Mouse (Mus musculus) heart, embryonic 13.5 days (tissue): ENCODE data around the gene Slc4a7. TPM values are rescaled to one million over a fixed set of nuclear protein-coding genes. Genes with fewer than 3 reads are reported as not detected.
"Not testable (repeated sequence)": the region's sequence is repeated elsewhere in the genome, so short reads cannot be mapped to it uniquely, and the experiment has no call there.

Experiments
- ATAC-seq: fragments of 200-750 bp; cut with Nextera tagmentation; 2 replicates; pipeline ENCODE4 v1.8.0; 2017; ENCODE audit warnings: moderate TSS enrichment; ENCODE audit not compliant: insufficient number of reproducible peaks, low FRiP score, low TSS enrichment; ENCODE audit errors: extremely low read depth
- H3K27ac ChIP-seq: fragments of 300-500 bp; sonication (generic); replicated peaks from 2 replicates; pipeline ENCODE4 v1.5.1; 2015; ENCODE audit warnings: moderate library complexity, mild to moderate bottlenecking, inconsistent platforms
- H3K27me3 ChIP-seq: fragments of 300-500 bp; sonication (generic); replicated peaks from 2 replicates; pipeline ENCODE4 v1.6.1; 2015; ENCODE audit warnings: mild to moderate bottlenecking, inconsistent platforms
- H3K36me3 ChIP-seq: fragments of 300-500 bp; sonication (generic); 2 replicates; pipeline ENCODE4 v1.6.1; 2015; ENCODE audit warnings: mild to moderate bottlenecking, inconsistent platforms
- H3K4me1 ChIP-seq: fragments of 300-500 bp; sonication (generic); 2 replicates; pipeline ENCODE4 v1.6.1; 2015; ENCODE audit warnings: inconsistent platforms
- H3K4me2 ChIP-seq: fragments of 300-500 bp; sonication (generic); 2 replicates; pipeline ENCODE4 v1.6.1; 2015; ENCODE audit warnings: inconsistent platforms, mild to moderate bottlenecking, moderate library complexity
- H3K4me3 ChIP-seq: fragments of 300-500 bp; sonication (generic); 2 replicates; pipeline ENCODE4 v1.5.1; 2015; ENCODE audit warnings: moderate library complexity, mild to moderate bottlenecking, inconsistent platforms
- H3K9ac ChIP-seq: fragments of 300-500 bp; sonication (generic); 2 replicates; pipeline ENCODE4 v1.6.1; 2015; ENCODE audit warnings: inconsistent platforms, mild to moderate bottlenecking, moderate library complexity
- H3K9me3 ChIP-seq: fragments of 300-500 bp; sonication (generic); 2 replicates; pipeline ENCODE4 v1.6.1; 2016; ENCODE audit warnings: inconsistent platforms
- WGBS: fragments of 180-500 bp; shearing (Covaris S2); methylation state at CpG from one replicate; pipeline ENCODE4 v1.1.7; 2015; ENCODE audit warnings: mixed read lengths; 5-methylcytosine and 5-hydroxymethylcytosine counted together
- polyA plus RNA-seq: library from polyadenylated mRNA; unstranded; fragments of >200 nt; fragmentation: Nextera tagmentation; extraction: Ambion mirVana; gene quantifications from 2 replicates; pipeline ENCODE4 v1.2.1, GENCODE M21; 2015

Gene Slc4a7
- polyA plus RNA-seq, 1 experiment from 2014 or later, result 12.5 TPM

- Histone ChIP-seq H3K27me3 (no peaks in the 10 kb centered on the region), H3K4me2 (no peak overlapping the region), H3K4me1 (no peaks in the 10 kb centered on the region), H3K9me3 (no peaks in the 10 kb centered on the region), H3K27ac (no peak overlapping the region), H3K36me3 (peaks cover 17% of the 10 kb centered on the region), H3K9ac (no peak overlapping the region), H3K4me3 (no peak overlapping the region)
- 88% methylated on average over 3 of the region's 3 CpGs for WGBS
- no peak for ATAC-seq
These were observed 98.7 kb downstream of the Slc4a7 start for GRCm38 (mm10) chr14:14800810-14801209.

- not testable (repeated sequence) for H3K27ac ChIP-seq, ATAC-seq, H3K4me1 ChIP-seq, H3K27me3 ChIP-seq, H3K4me2 ChIP-seq, H3K9ac ChIP-seq, H3K4me3 ChIP-seq, H3K9me3 ChIP-seq
- H3K36me3 ChIP-seq, result peaks cover 12% of the 10 kb centered on the region
- 56% methylated on average over 2 of the region's 2 CpGs for WGBS
These were observed 101.0 kb downstream of the Slc4a7 start, which contains the start of gene Nek10 for GRCm38 (mm10) chr14:14803115-14803514. TSS of gene Nek10 (plus strand) at chr14:14803415.

DNA sequence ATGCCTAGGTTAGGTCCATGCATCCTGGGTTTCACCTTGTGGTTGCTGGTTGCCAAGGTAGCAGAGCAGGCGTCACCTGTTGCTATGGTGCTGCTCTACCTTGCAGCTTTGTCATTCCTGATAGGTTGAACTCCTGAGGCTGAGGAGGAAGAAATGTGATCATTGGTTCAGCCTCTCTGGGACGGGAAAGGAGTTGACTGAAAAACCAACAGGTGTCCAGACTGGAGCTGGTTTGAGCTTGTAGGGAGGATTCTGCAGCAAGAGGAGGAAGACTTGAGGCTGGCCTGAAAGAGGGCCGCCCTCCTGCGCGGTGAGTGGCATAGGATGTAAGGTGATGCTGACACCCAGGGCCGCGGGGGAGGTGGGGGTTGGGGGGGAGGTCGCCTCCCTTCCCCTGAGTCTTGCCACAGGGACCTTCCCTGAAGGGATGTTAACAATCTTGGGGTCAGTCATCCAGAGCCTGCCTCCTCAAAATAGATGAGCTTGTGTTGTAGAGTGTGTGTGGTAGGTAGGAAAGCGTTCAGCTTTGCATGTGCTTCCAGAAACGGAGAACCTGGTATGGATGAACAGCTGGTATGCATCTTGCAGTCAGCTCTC lies 101.9 kb downstream of the Slc4a7 start:
- H3K9me3 ChIP-seq, result no peaks in the 10 kb centered on the region

DNA sequence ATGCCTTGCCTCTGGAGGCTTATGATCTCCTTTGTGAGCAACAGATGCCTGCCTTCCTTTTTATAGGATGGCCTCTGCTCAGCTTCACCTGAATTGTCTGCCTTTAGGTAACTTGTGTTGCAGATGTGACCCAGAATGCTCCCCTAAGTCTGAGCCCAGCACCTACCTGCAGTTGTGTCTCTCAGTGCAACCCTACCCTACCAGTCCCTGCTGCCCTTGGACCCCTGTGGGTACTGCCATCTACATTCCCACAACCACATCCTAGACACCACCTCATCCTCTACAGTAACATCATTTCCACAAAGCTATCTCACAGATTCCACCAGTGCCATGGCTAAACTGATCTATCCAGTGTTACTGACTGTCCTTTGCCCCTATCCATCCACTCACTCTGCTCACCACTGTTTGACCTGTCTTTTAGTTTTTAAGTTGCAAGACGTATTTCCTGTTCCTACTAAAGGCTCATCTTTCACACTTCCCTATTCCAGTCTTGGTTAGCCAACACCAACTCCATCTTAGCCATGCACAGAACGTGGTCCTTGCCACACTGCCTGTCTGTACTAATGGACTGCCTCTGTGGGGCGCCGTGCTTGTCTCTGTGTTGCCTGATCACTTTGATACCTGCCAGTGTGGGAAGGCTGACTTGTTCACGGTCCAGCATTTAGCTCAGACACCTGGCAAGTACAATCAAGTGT lies 102.6 kb downstream of the Slc4a7 start:
- no peak overlapping the region for H3K4me3 ChIP-seq
- no peak overlapping the region for H3K27ac ChIP-seq
- H3K36me3 ChIP-seq, result peaks cover 9% of the 10 kb centered on the region
- no peaks in the 10 kb centered on the region for H3K9me3 ChIP-seq
- no peaks in the 10 kb centered on the region for H3K4me1 ChIP-seq
- 62% methylated on average over 5 of the region's 5 CpGs for WGBS
- no peaks in the 10 kb centered on the region for H3K27me3 ChIP-seq
- no peak for ATAC-seq
- no peak overlapping the region for H3K4me2 ChIP-seq
- no peak overlapping the region for H3K9ac ChIP-seq

More for the DNA sequence above, 101.9 kb downstream of the Slc4a7 start:
- no peak overlapping the region for H3K4me3 ChIP-seq
- H3K36me3 ChIP-seq, result peaks cover 10% of the 10 kb centered on the region
- WGBS, result 15% methylated on average over 10 of the region's 10 CpGs
- no peak overlapping the region for H3K9ac ChIP-seq
- no peaks in the 10 kb centered on the region for H3K27me3 ChIP-seq
- H3K27ac ChIP-seq, result no peak overlapping the region
- no peaks in the 10 kb centered on the region for H3K4me1 ChIP-seq
- ATAC-seq, result no peak
- H3K4me2 ChIP-seq, result no peak overlapping the region

- Histone ChIP-seq H3K27ac (0 out of 2 replicates have a peak overlapping the region, but pooled peaks have one; percentile 28), H3K36me3 (no peaks in the 10 kb centered on the region), H3K4me2 (peak overlapping the region; percentile 18), H3K9me3 (no peaks in the 10 kb centered on the region), H3K27me3 (no peaks in the 10 kb centered on the region), H3K4me1 (peaks cover 9% of the 10 kb centered on the region), H3K9ac (no peak overlapping the region), H3K4me3 (no peak overlapping the region)
- no peak for ATAC-seq
- WGBS, result 50% methylated on average over 12 of the region's 12 CpGs
These were observed 130.6 kb downstream of the Slc4a7 start for GRCm38 (mm10) chr14:14832520-14833240.

DNA sequence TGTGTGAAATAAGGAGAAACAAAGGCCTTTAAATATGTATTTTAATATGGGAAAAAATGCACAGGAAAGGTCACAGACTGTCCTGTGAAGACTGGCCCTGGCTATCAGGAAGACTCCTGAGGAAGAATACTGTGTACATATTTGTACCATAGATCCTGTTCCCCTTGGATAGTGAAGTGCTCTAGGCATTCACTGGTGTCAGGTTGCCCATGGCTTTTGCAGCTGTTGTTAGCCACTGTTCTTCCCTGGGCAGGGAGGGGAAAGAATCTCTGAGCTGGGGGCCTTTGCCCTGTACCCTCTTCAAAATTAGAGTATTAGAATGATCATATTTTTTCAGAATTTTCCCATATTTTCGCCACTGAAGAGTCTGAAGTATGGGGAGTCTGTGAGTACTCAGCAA lies 131.4 kb downstream of the Slc4a7 start:
- no peaks in the 10 kb centered on the region for H3K36me3 ChIP-seq
- no peak overlapping the region for H3K4me3 ChIP-seq
- no peak overlapping the region for H3K4me2 ChIP-seq
- H3K9ac ChIP-seq, result no peak overlapping the region
- peaks cover 9% of the 10 kb centered on the region for H3K4me1 ChIP-seq
- 70% methylated on average over 1 of the region's 1 CpGs for WGBS
- no peaks in the 10 kb centered on the region for H3K9me3 ChIP-seq
- ATAC-seq, result no peak
- no peaks in the 10 kb centered on the region for H3K27me3 ChIP-seq
- H3K27ac ChIP-seq, result no peak overlapping the region

DNA sequence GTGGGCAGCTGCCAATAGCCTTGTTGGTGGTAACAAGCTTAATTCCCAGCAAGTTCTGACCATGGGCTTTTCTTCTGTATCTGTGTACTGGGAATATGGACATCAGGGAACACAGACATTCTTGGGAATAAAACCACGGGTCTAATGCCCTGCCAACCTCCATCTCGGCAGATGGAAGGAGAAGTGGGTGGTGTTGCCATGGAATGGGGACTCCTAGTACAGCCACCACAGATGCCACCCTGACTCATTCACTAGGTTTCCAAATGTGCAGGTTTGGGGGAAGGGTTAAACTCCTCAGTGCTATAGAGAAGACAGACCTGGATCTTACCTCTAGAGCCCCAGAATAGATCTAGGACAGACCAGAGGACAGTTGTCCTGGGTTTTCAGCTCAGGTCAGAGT lies 132.2 kb downstream of the Slc4a7 start:
- 70% methylated on average over 2 of the region's 2 CpGs for WGBS
- no peak for ATAC-seq
- no peaks in the 10 kb centered on the region for H3K27me3 ChIP-seq
- peaks cover 9% of the 10 kb centered on the region for H3K4me1 ChIP-seq
- H3K9me3 ChIP-seq, result no peaks in the 10 kb centered on the region
- H3K9ac ChIP-seq, result no peak overlapping the region
- no peaks in the 10 kb centered on the region for H3K36me3 ChIP-seq
- no peak overlapping the region for H3K4me2 ChIP-seq
- no peak overlapping the region for H3K27ac ChIP-seq
- H3K4me3 ChIP-seq, result no peak overlapping the region

DNA sequence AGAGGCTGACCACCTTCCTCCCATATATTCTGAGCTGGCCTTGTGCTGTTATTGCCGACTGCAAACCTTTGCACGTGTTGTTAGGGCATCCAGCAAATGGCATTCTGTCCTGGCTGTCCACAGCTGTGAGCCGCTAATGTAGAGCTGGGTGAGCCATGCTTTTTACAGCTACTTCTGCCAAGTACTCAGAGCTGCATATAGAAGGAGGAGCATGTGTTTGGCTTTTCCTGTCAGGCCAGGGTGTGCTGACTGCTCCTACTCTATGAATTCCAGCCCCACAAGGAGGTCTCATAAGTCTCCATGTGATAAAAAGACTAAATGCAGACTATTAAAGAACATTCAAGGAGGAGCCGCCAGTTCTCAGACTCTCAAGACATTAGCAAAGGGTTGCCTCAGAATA lies 135.5 kb downstream of the Slc4a7 start:
- no peaks in the 10 kb centered on the region for H3K36me3 ChIP-seq
- peaks cover 4% of the 10 kb centered on the region for H3K4me1 ChIP-seq
- ATAC-seq, result no peak
- H3K27ac ChIP-seq, result no peak overlapping the region
- H3K9ac ChIP-seq, result no peak overlapping the region
- no peaks in the 10 kb centered on the region for H3K27me3 ChIP-seq
- H3K4me2 ChIP-seq, result no peak overlapping the region
- H3K9me3 ChIP-seq, result no peaks in the 10 kb centered on the region
- 61% methylated on average over 4 of the region's 4 CpGs for WGBS
- no peak overlapping the region for H3K4me3 ChIP-seq

- Histone ChIP-seq H3K27me3 (no peaks in the 10 kb centered on the region), H3K27ac (no peak overlapping the region), H3K4me1 (no peaks in the 10 kb centered on the region), H3K4me2 (no peak overlapping the region), H3K4me3 (no peak overlapping the region), H3K36me3 (no peaks in the 10 kb centered on the region), H3K9ac (no peak overlapping the region), H3K9me3 (no peaks in the 10 kb centered on the region)
- WGBS, result 51% methylated on average over 1 of the region's 1 CpGs
- no peak for ATAC-seq
These were observed 136.0 kb downstream of the Slc4a7 start for GRCm38 (mm10) chr14:14838109-14838508.

DNA sequence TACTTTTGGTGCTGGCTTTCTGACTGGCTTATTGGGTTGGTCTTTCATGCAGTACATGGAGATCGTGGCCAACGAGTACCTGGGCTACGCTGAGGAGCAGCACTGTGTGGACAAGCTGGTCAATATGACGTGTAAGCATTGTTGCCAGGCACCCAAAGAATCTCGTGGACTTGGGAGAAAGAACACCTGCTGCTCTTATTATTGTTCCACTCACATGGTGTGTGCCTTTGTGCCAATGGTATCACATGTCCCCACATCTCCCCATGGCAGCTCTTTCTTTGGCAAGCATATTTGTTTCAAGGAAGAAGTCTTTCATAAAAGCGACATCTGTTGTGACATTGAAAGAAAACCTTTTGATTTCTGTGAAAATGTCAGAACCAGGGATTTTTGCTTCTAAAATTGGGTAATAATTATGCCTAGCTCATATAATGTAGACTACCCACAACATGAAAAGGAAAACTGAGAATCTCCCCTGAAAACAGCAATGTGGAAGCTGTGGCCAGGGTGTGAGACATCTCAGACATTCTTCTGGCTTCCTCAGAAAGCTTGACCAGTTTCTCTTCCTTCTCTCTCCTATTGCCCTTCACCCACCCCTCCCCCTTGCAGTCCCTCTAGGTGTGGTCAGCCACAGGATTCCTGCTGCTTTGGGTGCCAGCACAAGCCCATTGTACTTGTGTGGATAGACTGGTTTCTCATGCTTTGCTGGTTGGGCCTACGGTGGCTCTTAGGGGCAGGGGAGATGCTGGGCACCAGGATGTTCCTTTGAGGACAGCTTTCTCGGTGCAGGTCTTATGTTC lies 140.9 kb downstream of the Slc4a7 start:
- H3K36me3 ChIP-seq, result no peaks in the 10 kb centered on the region
- 73% methylated on average over 8 of the region's 8 CpGs for WGBS
- H3K4me3 ChIP-seq, result no peak overlapping the region
- no peak overlapping the region for H3K9ac ChIP-seq
- no peak overlapping the region for H3K27ac ChIP-seq
- H3K27me3 ChIP-seq, result no peaks in the 10 kb centered on the region
- no peaks in the 10 kb centered on the region for H3K9me3 ChIP-seq
- no peak for ATAC-seq
- H3K4me2 ChIP-seq, result no peak overlapping the region
- H3K4me1 ChIP-seq, result no peaks in the 10 kb centered on the region
